Mouse (Mus musculus) adrenal gland, postnatal 10 days (tissue): ENCODE data around the gene Gm11555. TPM values are rescaled to one million over a fixed set of nuclear protein-coding genes. Genes with fewer than 3 reads are reported as not detected.
"Not testable (repeated sequence)": the region's sequence is repeated elsewhere in the genome, so short reads cannot be mapped to it uniquely, and the experiment has no call there.

Experiments used
- DNase-seq: peaks from one replicate; pipeline ENCODE4 v3.0.0; 2021; ENCODE audit warnings: mixed read lengths
- long read RNA-seq, 2 experiments: library from polyadenylated mRNA; stranded (forward); transcript quantifications; one replicate each; pipeline ENCODE4 v2.0.0; 2021
- total RNA-seq, 2 experiments: library from RNA; stranded (reverse); gene quantifications; 2 replicates each; pipeline ENCODE4 v1.2.3; 2021

Gene Gm11555
- not detected for total RNA-seq
- long read RNA-seq, experiment 1 = 0 reads
- long read RNA-seq, experiment 2 = 0 reads

GRCm38 (mm10) chr11:99650136-99650535 is at the start of gene Gm11555:
Gm11555 (minus strand) TSS chr11:99650236.
- DNase-seq = no peak

- DNase-seq = no peak
Measured at GRCm38 (mm10) chr11:99690463-99690862, 40.4 kb upstream of the Gm11555 start, which contains the start of gene Gm14190. Gm14190 (minus strand) TSS chr11:99690740.

- not testable (repeated sequence) for DNase-seq
Measured at GRCm38 (mm10) chr11:99685235-99685634, 35.2 kb upstream of the Gm11555 start.

GRCm38 (mm10) chr11:99683481-99683880 is 33.4 kb upstream of the Gm11555 start:
- no peak for DNase-seq

- no peak for DNase-seq
Measured at GRCm38 (mm10) chr11:99665860-99666259, 15.8 kb upstream of the Gm11555 start, which contains the start of gene Krtap4-6. Krtap4-6 (minus strand) TSS chr11:99665960.

- DNase-seq = no peak
Measured at GRCm38 (mm10) chr11:99662802-99663201, 12.8 kb upstream of the Gm11555 start.

GRCm38 (mm10) chr11:99659256-99659655 is 9.2 kb upstream of the Gm11555 start:
- DNase-seq = no peak

GRCm38 (mm10) chr11:99658467-99659010 is 8.5 kb upstream of the Gm11555 start, which contains the start of gene Gm11563:
Gm11563 (minus strand) TSS chr11:99658960.
- not testable (repeated sequence) for DNase-seq

GRCm38 (mm10) chr11:99657051-99657450 is 7.0 kb upstream of the Gm11555 start:
- no peak for DNase-seq

- DNase-seq = no peak
Measured at GRCm38 (mm10) chr11:99646444-99646843, 3.6 kb downstream of the Gm11555 start.

GRCm38 (mm10) chr11:99644351-99644750 is 5.7 kb downstream of the Gm11555 start:
- no peak for DNase-seq

- not testable (repeated sequence) for DNase-seq
Measured at GRCm38 (mm10) chr11:99643635-99644139, 6.3 kb downstream of the Gm11555 start, which contains the start of gene Krtap4-7. Krtap4-7 (minus strand) TSS chr11:99644089.

- no peak for DNase-seq
Measured at GRCm38 (mm10) chr11:99640926-99641325, 9.1 kb downstream of the Gm11555 start.

- DNase-seq = no peak
Measured at GRCm38 (mm10) chr11:99637086-99637485, 12.9 kb downstream of the Gm11555 start.

GRCm38 (mm10) chr11:99634653-99635134 is 15.3 kb downstream of the Gm11555 start, which contains the start of gene Krtap4-2:
Krtap4-2 (minus strand) TSS chr11:99635084.
- no peak for DNase-seq

- no peak for DNase-seq
Measured at GRCm38 (mm10) chr11:99633293-99633692, 16.7 kb downstream of the Gm11555 start.

GRCm38 (mm10) chr11:99630890-99631289 is 19.1 kb downstream of the Gm11555 start:
- no peak for DNase-seq

GRCm38 (mm10) chr11:99628138-99628537 is 21.9 kb downstream of the Gm11555 start, which contains the start of gene Krtap4-1:
Krtap4-1 (minus strand) TSS chr11:99628238.
- no peak for DNase-seq

- no peak for DNase-seq
Measured at GRCm38 (mm10) chr11:99620335-99620734, 29.7 kb downstream of the Gm11555 start, which contains the start of gene Gm11562. Gm11562 (minus strand) TSS chr11:99620435.

- DNase-seq = no peak
Measured at GRCm38 (mm10) chr11:99614796-99615363, 35.2 kb downstream of the Gm11555 start, which contains the start of gene Krtap2-4. Krtap2-4 (minus strand) TSS chr11:99614846.

- not testable (repeated sequence) for DNase-seq
Measured at GRCm38 (mm10) chr11:99610089-99610488, 39.9 kb downstream of the Gm11555 start, which contains the start of gene Gm11937. Gm11937 (minus strand) TSS chr11:99610189.

- DNase-seq = no peak
Measured at GRCm38 (mm10) chr11:99609126-99609525, 40.9 kb downstream of the Gm11555 start.

GRCm38 (mm10) chr11:99603208-99603607 is 46.8 kb downstream of the Gm11555 start, which contains the start of gene Gm11938:
Gm11938 (minus strand) TSS chr11:99603308.
- not testable (repeated sequence) for DNase-seq
